Mouse (Mus musculus) midbrain, embryonic 13.5 days (tissue): ENCODE results near the gene Ankrd61. TPM values are rescaled to one million over a fixed set of nuclear protein-coding genes. Genes with fewer than 3 reads are reported as not detected.

ENCODE experiments used
- ATAC-seq: fragments of 200-750 bp; cut with Nextera tagmentation; 2 replicates; pipeline ENCODE4 v1.8.0; 2017; ENCODE audit warnings: mild to moderate bottlenecking, moderate TSS enrichment, moderate library complexity
- H3K27ac ChIP-seq: fragments of 300-500 bp; sonication (generic); 2 replicates; pipeline ENCODE4 v1.5.1; 2015; ENCODE audit warnings: inconsistent platforms, mild to moderate bottlenecking, moderate library complexity
- H3K27me3 ChIP-seq: fragments of 300-500 bp; sonication (generic); 2 replicates; pipeline ENCODE4 v1.6.1; 2015; ENCODE audit warnings: mild to moderate bottlenecking, inconsistent platforms
- H3K36me3 ChIP-seq: fragments of 300-500 bp; sonication (generic); 2 replicates; pipeline ENCODE4 v1.6.1; 2015; ENCODE audit warnings: mild to moderate bottlenecking, inconsistent platforms
- H3K4me1 ChIP-seq: fragments of 300-500 bp; sonication (generic); replicated peaks from 2 replicates; pipeline ENCODE4 v1.6.1; 2015; ENCODE audit warnings: inconsistent platforms
- H3K4me2 ChIP-seq: fragments of 300-500 bp; sonication (generic); replicated peaks from 2 replicates; pipeline ENCODE4 v1.6.1; 2015; ENCODE audit warnings: moderate library complexity, mild to moderate bottlenecking, inconsistent platforms
- H3K4me3 ChIP-seq: fragments of 300-500 bp; sonication (generic); replicated peaks from 2 replicates; pipeline ENCODE4 v1.5.1; 2015; ENCODE audit warnings: mild to moderate bottlenecking, inconsistent platforms
- H3K9ac ChIP-seq: fragments of 300-500 bp; sonication (generic); replicated peaks from 2 replicates; pipeline ENCODE4 v1.6.1; 2015; ENCODE audit warnings: mild to moderate bottlenecking, inconsistent platforms
- H3K9me3 ChIP-seq: fragments of 300-500 bp; sonication (generic); 2 replicates; pipeline ENCODE4 v1.6.1; 2016; ENCODE audit warnings: mild to moderate bottlenecking, inconsistent platforms
- WGBS: fragments of 180-500 bp; shearing (Covaris S2); methylation state at CpG from one replicate; pipeline ENCODE4 v1.1.7; 2015; 5-methylcytosine and 5-hydroxymethylcytosine counted together
- polyA plus RNA-seq: library from polyadenylated mRNA; unstranded; fragments of >200 nt; fragmentation: Nextera tagmentation; extraction: Ambion mirVana; gene quantifications from 2 replicates; pipeline ENCODE4 v1.2.1, GENCODE M21; 2015

Ankrd61 gene
- polyA plus RNA-seq, 1 experiment from 2014 or later = 0.43 TPM

DNA sequence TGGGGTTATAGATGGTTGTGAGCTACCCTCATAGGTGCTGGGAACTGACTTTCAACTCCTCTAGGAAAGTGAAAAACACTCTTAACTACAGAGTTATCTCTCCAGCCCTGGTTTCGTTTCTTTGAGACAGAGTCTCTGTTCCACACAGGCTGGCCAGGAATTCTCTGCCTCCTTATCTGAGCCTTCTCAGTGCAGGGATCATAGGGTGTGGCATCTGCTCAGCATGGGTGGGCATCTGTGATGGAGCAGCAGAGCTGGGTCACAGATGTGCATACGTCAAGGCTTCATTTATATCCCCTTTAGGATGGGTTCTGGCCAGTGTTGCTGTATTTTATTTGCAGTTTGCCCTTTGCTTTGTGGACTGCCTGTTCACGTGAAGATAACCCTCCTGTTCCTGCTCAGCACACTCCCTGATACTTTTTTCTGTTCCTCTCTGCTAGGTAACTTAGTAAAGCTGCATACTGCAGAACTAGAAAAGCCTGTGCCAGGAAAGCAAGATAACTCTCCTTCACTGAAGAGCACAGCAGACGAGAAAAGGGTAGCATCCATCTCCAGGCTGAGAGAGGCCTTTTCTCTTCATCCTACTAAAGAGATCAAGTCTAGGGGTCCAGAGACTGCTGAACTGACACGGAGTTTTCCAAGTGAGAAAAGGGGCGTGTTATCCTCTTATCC is 27.4 kb upstream of the Ankrd61 start:
- Histone ChIP-seq H3K4me1 (no peaks in the 10 kb centered on the region), H3K4me2 (no peak overlapping the region), H3K36me3 (peaks cover 83% of the 10 kb centered on the region), H3K27ac (no peak overlapping the region), H3K9ac (no peak overlapping the region), H3K9me3 (no peaks in the 10 kb centered on the region), H3K27me3 (no peaks in the 10 kb centered on the region), H3K4me3 (no peak overlapping the region)
- WGBS = 89% methylated on average over 6 of the region's 6 CpGs
- no peak for ATAC-seq

DNA sequence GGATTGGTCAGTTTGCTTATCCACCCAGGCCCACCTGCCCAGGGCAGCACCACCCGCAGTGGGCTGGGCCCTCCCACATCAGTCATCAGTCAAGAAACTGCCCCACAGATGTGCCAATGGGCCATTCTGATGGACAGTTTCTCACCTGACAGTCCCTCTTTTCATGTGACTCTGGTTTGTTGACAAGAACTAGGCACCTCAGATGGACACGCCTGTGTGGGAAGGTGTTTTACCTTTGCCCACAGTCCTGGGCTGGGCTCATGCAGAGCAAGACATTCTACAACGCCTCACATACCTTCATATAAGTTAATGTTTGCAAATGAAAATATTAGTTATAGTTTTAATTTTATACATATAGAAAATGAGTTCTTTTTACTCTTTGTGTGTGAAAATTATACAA is 20.6 kb upstream of the Ankrd61 start:
- Histone ChIP-seq H3K9ac (no peak overlapping the region), H3K27me3 (no peaks in the 10 kb centered on the region), H3K9me3 (no peaks in the 10 kb centered on the region), H3K4me1 (no peaks in the 10 kb centered on the region), H3K4me2 (no peak overlapping the region), H3K36me3 (peaks cover 65% of the 10 kb centered on the region), H3K27ac (no peak overlapping the region), H3K4me3 (no peak overlapping the region)
- no peak for ATAC-seq
- WGBS = 91% methylated on average over 3 of the region's 3 CpGs

DNA sequence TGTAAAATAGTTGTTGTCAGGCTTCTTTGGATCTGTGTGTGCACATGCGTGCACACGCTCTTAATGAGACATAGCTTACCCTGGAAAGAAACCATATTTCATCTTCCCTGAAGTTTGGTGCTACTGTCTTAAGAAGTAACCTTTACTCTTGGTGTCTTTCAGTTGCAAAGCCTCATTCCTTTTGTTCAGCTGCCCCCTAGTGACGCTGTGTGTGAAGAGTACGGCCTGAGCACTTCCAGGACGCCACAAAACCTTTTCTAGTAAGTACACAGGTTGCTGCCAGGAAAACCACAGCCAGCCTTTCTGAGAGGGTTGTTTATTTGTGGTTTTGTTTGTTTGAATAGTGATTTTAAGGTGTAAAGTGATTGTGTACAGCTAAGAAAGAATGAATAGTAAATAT is 19.9 kb upstream of the Ankrd61 start:
- no peaks in the 10 kb centered on the region for H3K27me3 ChIP-seq
- H3K4me2 ChIP-seq = no peak overlapping the region
- H3K9me3 ChIP-seq = no peaks in the 10 kb centered on the region
- 51% methylated on average over 5 of the region's 5 CpGs for WGBS
- no peak overlapping the region for H3K4me3 ChIP-seq
- H3K9ac ChIP-seq = no peak overlapping the region
- H3K4me1 ChIP-seq = no peaks in the 10 kb centered on the region
- H3K27ac ChIP-seq = no peak overlapping the region
- no peak for ATAC-seq
- peaks cover 58% of the 10 kb centered on the region for H3K36me3 ChIP-seq

DNA sequence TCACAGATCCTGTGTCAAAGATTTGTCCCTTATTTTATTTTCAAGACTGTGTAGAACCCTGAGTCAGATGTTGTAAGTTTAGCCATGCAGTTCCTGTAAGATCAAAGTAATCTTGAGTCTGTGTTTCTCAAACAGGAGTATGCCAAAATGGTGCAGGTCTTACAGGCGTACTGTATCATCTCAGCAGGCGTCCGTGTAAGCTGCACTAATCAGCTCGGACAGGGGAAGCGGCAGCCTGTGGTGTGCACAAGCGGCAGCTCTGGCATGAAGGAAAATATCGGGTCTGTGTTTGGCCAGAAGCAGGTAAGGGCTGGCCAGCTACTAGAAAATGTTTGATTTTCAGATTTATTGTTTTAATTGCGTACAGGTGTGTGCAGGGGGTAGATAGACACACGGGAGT is 18.7 kb upstream of the Ankrd61 start:
- Histone ChIP-seq H3K27me3 (no peaks in the 10 kb centered on the region), H3K27ac (no peak overlapping the region), H3K36me3 (peaks cover 50% of the 10 kb centered on the region), H3K9me3 (no peaks in the 10 kb centered on the region), H3K4me1 (peaks cover under 1% of the 10 kb centered on the region), H3K4me3 (no peak overlapping the region), H3K4me2 (no peak overlapping the region), H3K9ac (no peak overlapping the region)
- 92% methylated on average over 9 of the region's 9 CpGs for WGBS
- no peak for ATAC-seq

DNA sequence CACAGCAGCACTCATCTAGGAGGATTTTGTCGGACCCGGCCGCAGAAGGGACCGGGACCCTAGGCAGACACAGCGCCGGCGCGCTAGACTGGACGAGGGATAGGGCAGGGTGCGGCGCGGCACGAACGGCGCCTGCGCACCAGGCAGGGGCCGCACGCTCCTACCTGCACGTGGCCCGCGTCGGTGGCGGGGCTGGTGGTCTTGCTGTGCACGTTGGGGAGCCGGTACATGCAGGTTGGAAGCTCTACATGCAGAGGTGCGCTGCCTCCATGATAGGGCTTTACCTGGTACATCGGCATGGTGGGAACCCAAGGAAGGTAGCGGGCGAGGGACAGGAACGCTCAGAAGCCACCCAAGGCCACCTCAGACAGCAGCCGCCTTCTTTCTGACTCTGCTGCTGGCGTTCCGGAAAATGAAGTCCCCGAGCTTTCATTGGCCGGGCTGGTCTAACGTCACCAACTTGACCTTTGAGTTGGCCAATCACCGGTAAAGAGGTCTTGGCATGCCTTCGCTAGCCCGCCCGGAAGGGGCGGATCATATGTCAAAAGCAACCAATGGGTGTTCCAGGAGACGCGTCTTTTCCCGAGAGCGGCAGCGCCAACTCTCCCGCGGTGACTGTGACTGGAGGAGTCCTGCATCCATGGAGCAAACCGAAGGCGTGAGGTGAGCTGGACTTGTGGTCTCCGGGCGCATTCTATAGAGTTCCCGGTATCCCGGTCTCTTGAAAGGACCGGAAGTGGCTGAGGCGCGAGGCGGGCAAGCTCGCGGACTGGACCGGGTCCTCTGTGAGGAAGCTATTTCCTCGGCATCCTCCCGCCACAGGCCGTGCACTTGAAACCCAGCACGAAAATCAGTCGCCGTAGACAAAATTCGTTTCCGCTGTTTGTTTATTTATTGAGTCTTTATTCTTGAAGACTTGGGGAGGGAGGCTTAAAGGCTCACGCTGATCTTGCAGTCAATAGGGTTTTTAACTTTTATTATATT is 12.2 kb upstream of the Ankrd61 start, which contains the start of the genes Aimp2 and Pms2:
Aimp2 (minus strand) TSS at position 431 of the 984 bp plus-strand sequence.
Pms2 (plus strand) TSS at position 548 of the 984 bp plus-strand sequence.
- Histone ChIP-seq H3K27ac (peak within 1 kb of the TSS; percentile 85), H3K9me3 (no peaks in the 10 kb centered on the region), H3K4me2 (peak within 1 kb of the TSS; percentile 80), H3K27me3 (no peaks in the 10 kb centered on the region), H3K36me3 (peaks cover 28% of the 10 kb centered on the region), H3K4me3 (peak within 1 kb of the TSS; percentile 63), H3K4me1 (peaks cover 28% of the 10 kb centered on the region), H3K9ac (peak within 1 kb of the TSS; percentile 77)
- peak; percentile 100 for ATAC-seq
- under 1% methylated on average over 70 of the region's 70 CpGs for WGBS

DNA sequence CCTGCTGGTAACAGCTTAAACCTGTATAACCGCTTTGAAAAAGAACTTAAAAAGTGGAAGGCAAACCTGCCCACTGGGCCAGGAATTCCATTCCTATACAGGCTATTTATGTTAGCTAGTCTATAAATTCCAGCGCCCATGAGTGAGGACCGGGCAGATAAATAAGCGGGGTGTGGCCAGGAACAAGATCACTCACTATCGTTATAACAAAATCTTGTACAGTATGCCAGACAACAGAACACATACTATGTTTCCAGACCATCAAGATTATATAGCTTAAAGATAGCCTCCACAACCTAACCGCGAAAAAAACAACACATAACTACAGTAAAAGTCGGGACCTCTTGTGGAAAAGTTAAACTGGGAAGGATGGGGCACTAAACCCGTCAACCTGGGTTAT is 11.4 kb upstream of the Ankrd61 start:
- Histone ChIP-seq H3K4me2 (peak overlapping the region; percentile 80), H3K27ac (peak overlapping the region; percentile 85), H3K4me3 (peak overlapping the region; percentile 63), H3K36me3 (peaks cover 31% of the 10 kb centered on the region), H3K9me3 (no peaks in the 10 kb centered on the region), H3K27me3 (no peaks in the 10 kb centered on the region), H3K9ac (peak overlapping the region; percentile 77), H3K4me1 (peaks cover 28% of the 10 kb centered on the region)
- WGBS = 6% methylated on average over 9 of the region's 9 CpGs
- ATAC-seq = no peak

DNA sequence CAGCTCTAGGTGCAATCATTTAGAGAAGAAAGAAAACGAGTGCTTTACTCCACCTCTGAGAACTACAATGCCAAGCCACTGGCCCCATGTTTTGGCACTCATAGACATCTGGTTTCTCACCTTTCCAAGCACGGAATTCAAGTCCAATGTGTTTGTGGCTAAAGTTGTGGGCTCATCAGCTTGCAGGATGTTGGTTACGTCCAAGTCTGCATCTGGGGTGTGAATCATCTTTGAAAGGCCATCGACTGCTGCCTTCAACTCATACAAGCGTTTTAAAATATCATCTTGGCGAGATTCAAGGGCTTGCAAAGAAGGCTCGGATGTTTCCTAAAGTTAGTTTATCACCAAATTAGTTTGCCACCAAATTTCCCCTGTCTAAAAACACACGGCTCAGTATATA is 8.9 kb upstream of the Ankrd61 start:
- no peaks in the 10 kb centered on the region for H3K27me3 ChIP-seq
- H3K36me3 ChIP-seq = peaks cover 54% of the 10 kb centered on the region
- H3K9ac ChIP-seq = no peak overlapping the region
- no peak overlapping the region for H3K27ac ChIP-seq
- ATAC-seq = no peak
- H3K4me1 ChIP-seq = peaks cover 28% of the 10 kb centered on the region
- H3K4me2 ChIP-seq = no peak overlapping the region
- no peak overlapping the region for H3K4me3 ChIP-seq
- WGBS = 92% methylated on average over 8 of the region's 8 CpGs
- no peaks in the 10 kb centered on the region for H3K9me3 ChIP-seq

DNA sequence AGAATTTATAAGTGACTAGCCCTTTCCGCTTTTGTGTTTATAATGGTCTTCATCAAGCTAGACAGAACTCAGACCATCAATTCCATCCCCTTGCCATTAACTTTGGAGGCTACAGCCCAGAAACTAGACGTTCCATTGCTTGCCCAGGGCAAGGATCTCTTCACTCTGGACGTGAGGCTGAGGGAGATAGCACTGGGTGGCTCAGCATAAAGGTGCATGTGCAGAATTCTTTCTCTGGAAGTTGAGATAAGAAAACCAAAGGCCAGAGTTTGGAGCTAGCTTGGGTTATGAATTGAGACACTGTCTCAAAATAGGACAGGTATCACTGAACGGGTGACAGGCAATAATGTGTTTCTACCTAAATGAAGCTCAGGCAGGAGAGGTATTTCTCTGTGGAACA is 6.3 kb upstream of the Ankrd61 start:
- ATAC-seq = no peak
- no peaks in the 10 kb centered on the region for H3K27me3 ChIP-seq
- no peaks in the 10 kb centered on the region for H3K9me3 ChIP-seq
- H3K4me3 ChIP-seq = no peak overlapping the region
- 92% methylated on average over 4 of the region's 4 CpGs for WGBS
- peaks cover 79% of the 10 kb centered on the region for H3K36me3 ChIP-seq
- peaks cover 15% of the 10 kb centered on the region for H3K4me1 ChIP-seq
- no peak overlapping the region for H3K9ac ChIP-seq
- no peak overlapping the region for H3K27ac ChIP-seq
- no peak overlapping the region for H3K4me2 ChIP-seq

DNA sequence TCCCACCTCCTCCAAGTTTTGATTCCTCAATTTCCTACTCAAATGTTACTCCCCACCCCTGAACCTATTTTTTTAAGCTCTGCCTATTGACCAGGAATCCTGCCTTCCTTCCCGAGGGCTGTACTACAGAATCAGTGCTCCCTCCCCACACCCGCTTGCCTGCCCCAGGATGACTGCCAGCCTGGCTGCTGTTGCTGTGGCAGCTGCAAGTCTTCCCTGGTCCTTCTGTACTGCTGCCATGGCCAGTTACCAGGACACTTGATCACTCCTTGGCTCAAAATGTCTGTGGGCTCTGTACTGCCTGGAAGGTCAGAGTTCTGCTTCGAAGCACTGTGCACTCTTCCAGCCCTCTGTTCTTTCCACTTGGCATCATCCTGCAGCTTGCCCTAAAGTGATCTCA is 4.6 kb upstream of the Ankrd61 start:
- WGBS = 88% methylated on average over 3 of the region's 3 CpGs

DNA sequence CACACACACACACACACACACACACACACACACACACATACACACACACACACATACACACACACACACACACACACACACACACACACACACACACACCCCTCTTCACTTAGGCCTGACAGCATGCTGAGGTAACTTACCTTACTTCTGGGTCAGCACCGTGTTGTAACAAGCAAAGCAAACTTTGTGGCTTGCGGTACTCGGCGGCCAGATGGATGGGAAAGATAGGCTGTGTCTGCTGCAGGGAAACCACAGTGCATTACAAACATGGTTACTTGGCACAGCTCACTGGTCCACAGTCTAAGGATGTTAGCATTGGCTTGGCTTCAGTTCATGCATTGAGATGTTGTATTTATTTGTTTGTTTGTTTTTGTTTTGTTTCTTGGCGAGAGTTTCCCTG is 4.1 kb downstream of the Ankrd61 start:
- Histone ChIP-seq H3K27ac (no peak overlapping the region), H3K4me3 (no peak overlapping the region), H3K4me1 (no peaks in the 10 kb centered on the region), H3K27me3 (no peaks in the 10 kb centered on the region), H3K9me3 (no peaks in the 10 kb centered on the region), H3K36me3 (peaks cover 85% of the 10 kb centered on the region), H3K9ac (no peak overlapping the region), H3K4me2 (no peak overlapping the region)
- no peak for ATAC-seq
- WGBS = 90% methylated on average over 5 of the region's 5 CpGs

More for the DNA sequence above, 4.6 kb upstream of the Ankrd61 start:
- Histone ChIP-seq H3K4me3 (no peak overlapping the region), H3K27ac (no peak overlapping the region), H3K9ac (no peak overlapping the region), H3K9me3 (no peaks in the 10 kb centered on the region), H3K27me3 (no peaks in the 10 kb centered on the region), H3K36me3 (peaks cover 89% of the 10 kb centered on the region), H3K4me1 (no peaks in the 10 kb centered on the region), H3K4me2 (no peak overlapping the region)
- no peak for ATAC-seq

DNA sequence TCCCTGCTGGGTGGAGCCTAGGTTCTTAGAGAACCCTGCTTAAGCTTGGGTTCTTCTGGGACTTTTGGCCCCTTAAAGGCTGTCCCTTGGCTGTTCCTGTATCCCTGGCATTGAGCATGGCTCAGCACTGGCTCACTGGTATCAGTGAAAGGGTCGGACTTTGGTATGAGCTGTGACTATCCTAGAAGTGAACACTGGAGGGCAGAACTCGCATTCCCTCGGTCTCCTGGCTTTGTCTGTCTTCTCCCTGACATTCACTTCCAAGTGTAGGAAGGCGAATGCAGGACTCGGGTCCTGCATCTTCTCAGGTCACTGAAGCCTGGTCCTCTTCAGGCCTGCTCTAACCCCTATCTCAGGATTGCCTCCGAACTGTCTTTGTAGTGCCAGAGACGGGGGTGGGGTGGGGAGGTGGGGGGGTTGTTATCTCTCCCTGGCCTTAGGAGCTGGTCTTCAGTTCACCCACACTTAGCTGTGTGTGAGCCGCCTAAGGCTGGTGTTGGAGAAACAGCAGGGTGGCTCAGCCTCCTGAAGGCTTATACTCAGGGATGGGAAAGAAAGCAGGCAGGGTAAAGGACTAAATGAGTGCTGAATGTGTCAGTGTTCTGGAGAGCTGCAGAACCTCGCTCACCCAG is 5.1 kb downstream of the Ankrd61 start:
- Histone ChIP-seq H3K9ac (no peak overlapping the region), H3K27me3 (no peaks in the 10 kb centered on the region), H3K4me1 (no peaks in the 10 kb centered on the region), H3K4me2 (no peak overlapping the region), H3K36me3 (peaks cover 84% of the 10 kb centered on the region), H3K27ac (no peak overlapping the region), H3K9me3 (no peaks in the 10 kb centered on the region), H3K4me3 (no peak overlapping the region)
- ATAC-seq = no peak
- 77% methylated on average over 9 of the region's 9 CpGs for WGBS

DNA sequence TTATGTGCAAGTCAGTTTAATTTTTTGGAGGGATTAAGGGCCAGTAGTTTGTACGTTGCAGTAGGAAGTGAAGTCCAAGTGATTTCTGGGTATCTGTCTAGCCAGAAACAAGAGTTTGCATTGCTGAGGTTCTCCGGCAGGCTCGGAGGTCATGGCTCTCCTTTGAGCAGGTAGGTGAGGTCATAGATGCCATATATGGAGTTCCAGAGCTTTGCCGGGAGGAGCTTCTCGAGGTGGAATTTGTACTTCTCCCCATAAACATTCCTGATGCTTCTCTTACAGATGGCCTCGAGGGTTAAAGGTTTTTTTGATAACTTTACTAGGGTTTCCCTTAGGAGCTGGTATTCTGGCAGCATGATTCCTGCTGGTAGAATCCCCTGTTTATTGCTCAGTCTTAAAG is 6.7 kb downstream of the Ankrd61 start:
- Histone ChIP-seq H3K9me3 (0 out of 2 replicates have a peak, but pooled peaks cover 4% of the 10 kb centered on the region), H3K4me1 (no peaks in the 10 kb centered on the region), H3K36me3 (peaks cover 89% of the 10 kb centered on the region), H3K4me3 (no peak overlapping the region), H3K27me3 (no peaks in the 10 kb centered on the region), H3K9ac (no peak overlapping the region), H3K4me2 (no peak overlapping the region), H3K27ac (no peak overlapping the region)
- 89% methylated on average over 6 of the region's 6 CpGs for WGBS
- no peak for ATAC-seq
